Comparison of ENCODE assay signal across 9 mouse cellular contexts in the genomic region with DNA sequence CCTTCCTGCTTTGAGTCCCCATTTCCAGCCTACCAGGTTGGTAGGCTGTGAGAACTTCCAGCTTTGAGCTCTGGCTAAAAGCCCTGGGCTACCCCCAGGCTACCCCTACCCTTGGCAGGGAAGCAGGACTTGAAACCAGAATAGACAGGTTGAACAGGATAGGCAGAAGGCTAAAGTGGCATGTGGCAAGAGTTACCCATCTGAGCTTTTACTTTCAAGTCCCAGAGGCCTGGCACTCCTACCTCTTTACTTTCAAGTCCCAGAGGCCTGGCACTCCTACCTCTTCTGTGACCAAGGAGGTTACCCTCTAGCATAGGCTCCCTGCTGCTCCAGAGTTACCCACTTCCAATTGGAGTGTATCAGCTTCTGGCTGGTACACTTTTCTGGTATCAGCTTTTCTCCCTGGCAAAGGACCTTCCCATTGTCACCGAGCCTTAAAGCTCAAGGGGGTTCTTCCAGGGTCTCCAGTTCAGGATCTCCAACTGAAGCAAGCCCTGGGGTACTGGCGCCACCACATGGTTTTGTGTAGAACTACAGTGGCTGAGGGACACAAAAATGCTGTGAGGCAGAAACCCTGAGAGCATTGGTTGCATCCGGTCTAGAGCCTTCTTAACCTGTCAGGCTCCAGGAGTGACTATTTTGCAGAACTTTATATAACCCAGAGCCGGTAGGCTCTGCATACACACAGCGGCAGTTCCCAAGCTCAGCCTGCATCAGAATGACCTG. TPM values are rescaled to one million over a fixed set of nuclear protein-coding genes. Genes with fewer than 3 reads are reported as not detected.
DNase-seq lines count a peak whose midpoint lies in the region; ATAC-seq and TF ChIP-seq lines count a peak whose summit lies in the region.
"Had no signal": no experiment of that assay in that cellular context is flagged by ENCODE, and none has a peak within 500 bp of the region (broad histone marks: within the 10 kb centered on the region; RNA-seq: fewer than 3 reads in every experiment).

No protein-coding gene starts in this region.

- no peaks in the 10 kb centered on the region for H3K36me3 ChIP-seq in hindbrain, embryonic 10.5 days
- H3K36me3 ChIP-seq in hindbrain, embryonic 16.5 days (ENCODE audit: control insufficient read depth, insufficient read depth, low read length) = no peaks in the 10 kb centered on the region
- H3K36me3 ChIP-seq in hindbrain, embryonic 11.5 days (ENCODE audit: control insufficient read depth, insufficient read depth, low read length) = no peaks in the 10 kb centered on the region
- no peaks in the 10 kb centered on the region for H3K36me3 ChIP-seq in splenic B cell, adult 2 months (ENCODE audit: control insufficient read depth, insufficient read depth, low read length, poor library complexity, severe bottlenecking)
- H3K36me3 ChIP-seq: liver, embryonic 15.5 days had no signal

- no peak for ATAC-seq in hindbrain, embryonic 16.5 days
- ATAC-seq in Patski = no peak
- ATAC-seq in hindbrain, embryonic 11.5 days (ENCODE audit: low FRiP score) = no peak
- ATAC-seq in erythroblast, adult 5-6 weeks (replicated peaks; ENCODE audit: low FRiP score, poor library complexity, severe bottlenecking) = no peak

- peak overlapping the region; percentile 100 for H3K27ac ChIP-seq in hindbrain, embryonic 10.5 days
- H3K27ac ChIP-seq in hindbrain, embryonic 16.5 days (ENCODE audit: low read depth, low read length) = no peak overlapping the region
- peak overlapping the region; percentile 97 for H3K27ac ChIP-seq in hindbrain, embryonic 11.5 days (ENCODE audit: low read depth, low read length)
- H3K27ac ChIP-seq: liver, embryonic 15.5 days had no signal

- no peaks in the 10 kb centered on the region for H3K9me3 ChIP-seq in hindbrain, embryonic 10.5 days
- no peaks in the 10 kb centered on the region for H3K9me3 ChIP-seq in hindbrain, embryonic 16.5 days (ENCODE audit: control insufficient read depth, low read length)
- H3K9me3 ChIP-seq in hindbrain, embryonic 11.5 days (ENCODE audit: control insufficient read depth, low read length) = no peaks in the 10 kb centered on the region
- H3K9me3 ChIP-seq: liver, embryonic 15.5 days had no signal

- TF ChIP-seq CTCF in Patski (IDR thresholded peaks at IDR 0.05) = peak; percentile 78

- H3K4me3 ChIP-seq in hindbrain, embryonic 10.5 days = peak overlapping the region; percentile 32
- no peak overlapping the region for H3K4me3 ChIP-seq in hindbrain, embryonic 16.5 days (ENCODE audit: low read length)
- no peak overlapping the region for H3K4me3 ChIP-seq in hindbrain, embryonic 11.5 days (ENCODE audit: low read depth, low read length)
- H3K4me3 ChIP-seq: liver, embryonic 15.5 days had no signal

- WGBS in hindbrain, embryonic 10.5 days = 10% methylated on average over 5 of the region's 5 CpGs
- WGBS in hindbrain, embryonic 16.5 days = 10% methylated on average over 5 of the region's 5 CpGs
- 7% methylated on average over 5 of the region's 5 CpGs for WGBS in hindbrain, embryonic 11.5 days

- CTCF ChIA-PET in Patski (lab: Charles Lee) = interaction anchor here (0.8 to 2.0 kb wide), 9 partner anchors 8 to 94 kb away, joined by 3 to 6 read pairs (median 4); no protein-coding TSS in a partner anchor

- peak; percentile 88 for DNase-seq in hindbrain, embryonic 10.5 days (ENCODE audit: low spot score)
- peak; percentile 24 to 38 for DNase-seq in CD8-positive naive resting alpha-beta T cell, adult 2 months (ENCODE audit: low read depth in 2 of 2, low spot score in 2 of 2)
- DNase-seq in Patski (ENCODE audit: low read depth, low spot score) = no peak
- peak; percentile 92 for DNase-seq in hindbrain, embryonic 11.5 days (ENCODE audit: low spot score)
- peak; percentile 29 to 54 for DNase-seq in lung, adult 18-20 months
- peak; percentile 58 for DNase-seq in splenic B cell, adult 2 months (ENCODE audit: low read depth, low spot score)

- peaks cover 6% of the 10 kb centered on the region; the same call in 1 of the 2 replicates for H3K27me3 ChIP-seq in hindbrain, embryonic 10.5 days (ENCODE audit: insufficient read depth, poor library complexity, severe bottlenecking)
- H3K27me3 ChIP-seq in hindbrain, embryonic 16.5 days (replicated peaks; ENCODE audit: control insufficient read depth, insufficient read depth, low read length) = no peaks in the 10 kb centered on the region
- no peaks in the 10 kb centered on the region for H3K27me3 ChIP-seq in Patski
- H3K27me3 ChIP-seq in hindbrain, embryonic 11.5 days (ENCODE audit: control insufficient read depth, insufficient read depth, low read length) = no peaks in the 10 kb centered on the region
- no peaks in the 10 kb centered on the region for H3K27me3 ChIP-seq in splenic B cell, adult 2 months (ENCODE audit: control insufficient read depth, insufficient read depth, low read length, poor library complexity, severe bottlenecking)

- H3K9ac ChIP-seq in hindbrain, embryonic 16.5 days (ENCODE audit: low read depth, low read length) = no peak overlapping the region
- peak overlapping the region; percentile 37 for H3K9ac ChIP-seq in hindbrain, embryonic 11.5 days (ENCODE audit: low read depth, low read length)
- H3K9ac ChIP-seq: liver, embryonic 15.5 days had no signal

- in situ Hi-C loops in Patski (cut with MboI; ENCODE audit: low pct_unique_long_range_greater_than_20kb) = no loop called here

- peaks cover 54% of the 10 kb centered on the region for H3K4me1 ChIP-seq in hindbrain, embryonic 10.5 days (replicated peaks)
- peaks cover 7% of the 10 kb centered on the region for H3K4me1 ChIP-seq in hindbrain, embryonic 16.5 days (ENCODE audit: control insufficient read depth, insufficient read depth, low read depth, low read length)
- peaks cover 37% of the 10 kb centered on the region for H3K4me1 ChIP-seq in hindbrain, embryonic 11.5 days (replicated peaks; ENCODE audit: control insufficient read depth, insufficient read depth, low read length)

- POLR2A ChIA-PET in Patski (lab: Charles Lee) = interaction anchor here (1.0 kb wide), 1 partner anchor 31 kb away, joined by 3 read pairs; no protein-coding TSS in a partner anchor

- no peak overlapping the region for H3K4me2 ChIP-seq in hindbrain, embryonic 16.5 days (ENCODE audit: low read length)
- H3K4me2 ChIP-seq in hindbrain, embryonic 11.5 days (replicated peaks; ENCODE audit: low read depth, low read length) = no peak overlapping the region
- H3K4me2 ChIP-seq: liver, embryonic 15.5 days had no signal

RNA-seq across cellular contexts. Expression of a gene that starts 10.1 kb away (rescaled TPM):
- 49.1 and 56.2 TPM in 2 replicates for polyA plus RNA-seq in hindbrain, embryonic 10.5 days (2016; fragmentation: Nextera tagmentation; extraction: Ambion mirVana)
- polyA plus RNA-seq in hindbrain, embryonic 16.5 days (2015; fragmentation: Nextera tagmentation; extraction: Ambion mirVana) = 22.6 and 25.8 TPM in 2 replicates
- 12.0 TPM for polyA plus RNA-seq in Patski (2021)
- 16.9 and 17.1 TPM in 2 replicates for polyA plus RNA-seq in hindbrain, embryonic 11.5 days (2014; fragmentation: Nextera tagmentation; extraction: Ambion mirVana)
- 16.9 and 19.4 TPM in 2 replicates for total RNA-seq in erythroblast, adult 5-6 weeks (2015; ENCODE audit: low replicate concordance)
- total RNA-seq in erythroblast, adult 5-6 weeks (2017; ENCODE audit: low replicate concordance) = 18.8 and 20.8 TPM in 2 replicates

RNA-seq across cellular contexts. Expression of a gene that starts 30.1 kb away (rescaled TPM):
- polyA plus RNA-seq in hindbrain, embryonic 10.5 days (2016; fragmentation: Nextera tagmentation; extraction: Ambion mirVana) = 111 and 114 TPM in 2 replicates
- 61.0 and 61.2 TPM in 2 replicates for polyA plus RNA-seq in hindbrain, embryonic 16.5 days (2015; fragmentation: Nextera tagmentation; extraction: Ambion mirVana)
- 59.7 TPM for polyA plus RNA-seq in Patski (2021)
- polyA plus RNA-seq in hindbrain, embryonic 11.5 days (2014; fragmentation: Nextera tagmentation; extraction: Ambion mirVana) = 83.2 and 89.0 TPM in 2 replicates
- 25.2 and 25.9 TPM in 2 replicates for total RNA-seq in erythroblast, adult 5-6 weeks (2015; ENCODE audit: low replicate concordance)
- total RNA-seq in erythroblast, adult 5-6 weeks (2017; ENCODE audit: low replicate concordance) = 51.4 and 68.7 TPM in 2 replicates

RNA-seq across cellular contexts. Expression of a gene that starts 39.0 kb away (rescaled TPM):
- 23.8 and 25.0 TPM in 2 replicates for polyA plus RNA-seq in hindbrain, embryonic 10.5 days (2016; fragmentation: Nextera tagmentation; extraction: Ambion mirVana)
- 27.4 and 31.4 TPM in 2 replicates for polyA plus RNA-seq in hindbrain, embryonic 16.5 days (2015; fragmentation: Nextera tagmentation; extraction: Ambion mirVana)
- 50.0 TPM for polyA plus RNA-seq in Patski (2021)
- polyA plus RNA-seq in hindbrain, embryonic 11.5 days (2014; fragmentation: Nextera tagmentation; extraction: Ambion mirVana) = 17.4 and 29.0 TPM in 2 replicates
- 5.4 and 8.2 TPM in 2 replicates for total RNA-seq in erythroblast, adult 5-6 weeks (2015; ENCODE audit: low replicate concordance)
- total RNA-seq in erythroblast, adult 5-6 weeks (2017; ENCODE audit: low replicate concordance) = 5.6 and 8.9 TPM in 2 replicates

RNA-seq across cellular contexts. Expression of a gene that starts 56.5 kb away (rescaled TPM):
- 18.3 and 24.7 TPM in 2 replicates for polyA plus RNA-seq in hindbrain, embryonic 10.5 days (2016; fragmentation: Nextera tagmentation; extraction: Ambion mirVana)
- 45.9 and 47.9 TPM in 2 replicates for polyA plus RNA-seq in hindbrain, embryonic 16.5 days (2015; fragmentation: Nextera tagmentation; extraction: Ambion mirVana)
- polyA plus RNA-seq in Patski (2021) = 31.4 TPM
- 17.9 and 18.4 TPM in 2 replicates for polyA plus RNA-seq in hindbrain, embryonic 11.5 days (2014; fragmentation: Nextera tagmentation; extraction: Ambion mirVana)
- total RNA-seq in erythroblast, adult 5-6 weeks (2015; ENCODE audit: low replicate concordance) = 1.9 and 4.2 TPM in 2 replicates
- total RNA-seq in erythroblast, adult 5-6 weeks (2017; ENCODE audit: low replicate concordance) = 5.1 and 9.8 TPM in 2 replicates
